Mouse (Mus musculus): ENCODE results near the gene Tbc1d24. TPM values are rescaled to one million over a fixed set of nuclear protein-coding genes. Genes with fewer than 3 reads are reported as not detected.

The Tbc1d24 gene
- polyA plus RNA-seq, 1 experiment from 2014 or later, result 6.9 TPM

DNA sequence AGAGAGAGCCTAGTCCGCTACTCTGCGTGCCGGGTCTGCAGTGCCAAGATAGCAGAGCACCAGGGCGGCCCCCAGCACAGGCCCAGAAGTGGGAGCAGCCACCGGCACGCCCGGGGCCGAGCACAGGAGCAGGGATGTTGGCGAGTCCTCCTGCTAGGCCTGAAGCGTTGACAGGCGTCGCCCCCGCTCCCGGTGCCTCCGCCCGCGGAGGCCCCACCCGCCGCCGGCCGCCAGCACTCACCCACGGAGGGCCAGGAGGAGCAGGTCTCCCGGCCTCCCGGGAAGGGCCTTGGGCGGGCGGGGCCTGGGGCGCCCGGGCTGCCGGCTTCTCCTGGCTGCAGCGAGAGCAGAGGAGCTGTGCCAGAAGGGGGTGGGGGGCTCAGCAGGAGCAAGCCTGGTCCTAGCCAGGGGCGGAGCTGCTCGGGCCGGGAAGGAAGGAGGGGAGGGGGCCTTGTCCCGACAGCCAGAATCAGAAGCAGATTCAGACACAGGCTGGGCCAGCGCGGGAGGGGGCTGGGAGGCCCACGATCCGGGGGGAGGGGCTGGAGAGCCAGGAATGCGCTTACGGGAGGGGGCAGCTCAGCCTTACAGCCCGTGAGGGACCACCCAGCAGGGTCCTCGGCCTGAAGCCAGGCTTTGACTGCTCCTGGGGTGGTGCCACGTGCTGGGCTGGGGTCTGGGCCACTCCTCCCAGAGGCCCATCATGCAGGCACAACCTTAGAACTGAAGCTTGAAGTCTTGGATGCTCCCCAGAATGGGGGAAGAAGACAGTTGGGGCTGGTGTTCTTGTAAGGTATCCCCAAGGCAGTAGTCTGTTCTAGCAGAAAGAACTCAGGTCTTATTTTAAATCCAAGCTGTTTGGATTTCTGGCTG, 3.9 kb upstream of the Tbc1d24 start, which contains the start of gene Ntn3:
TSS of gene Ntn3 (minus strand) at position 489 of the 873 bp plus-strand sequence.
- Histone ChIP-seq H3K4me1 (replicated peaks) (peaks cover 92% of the 10 kb centered on the region), H3K27ac (peak within 1 kb of the TSS; percentile 99), H3K27me3 (peaks cover 48% of the 10 kb centered on the region), H3K4me3 (replicated peaks) (peak within 1 kb of the TSS; percentile 80), H3K4me2 (peak within 1 kb of the TSS; percentile 100), H3K9ac (peak within 1 kb of the TSS; percentile 93), H3K9me3 (replicated peaks) (no peaks in the 10 kb centered on the region), H3K36me3 (no peaks in the 10 kb centered on the region)
- DNase-seq (peak; percentile 91), ATAC-seq (ENCODE audit: low read depth) (peak; percentile 89)
- WGBS (ENCODE audit: insufficient replicate concordance), result 2% methylated on average over 42 of the region's 43 CpGs

DNA sequence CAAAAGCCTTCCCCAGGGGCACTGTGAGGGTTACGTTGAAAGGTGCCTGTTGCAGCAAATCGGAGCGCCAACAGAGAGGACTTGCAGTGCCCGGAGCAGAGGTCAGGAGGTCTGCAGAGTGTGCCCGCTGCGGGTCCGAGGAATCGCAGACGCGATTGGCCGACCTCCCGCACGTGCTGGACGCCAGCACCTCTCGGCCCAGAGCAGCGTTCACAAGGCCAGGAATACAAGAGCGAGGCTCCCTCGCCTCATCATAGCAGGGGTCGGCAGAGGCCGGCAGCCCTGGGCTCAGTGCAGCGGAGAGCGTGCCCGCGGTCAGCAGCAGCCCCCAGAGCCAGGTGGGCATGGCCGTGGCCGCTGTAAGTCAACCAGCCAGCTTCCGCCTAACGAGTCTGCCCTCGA, 3.3 kb upstream of the Tbc1d24 start:
- no peaks in the 10 kb centered on the region for H3K36me3 ChIP-seq
- DNase-seq, result no peak
- H3K27me3 ChIP-seq, result peaks cover 48% of the 10 kb centered on the region
- peak overlapping the region; percentile 93 for H3K9ac ChIP-seq
- no peaks in the 10 kb centered on the region for H3K9me3 ChIP-seq (replicated peaks)
- peaks cover 95% of the 10 kb centered on the region for H3K4me1 ChIP-seq (replicated peaks)
- H3K4me3 ChIP-seq (replicated peaks), result peak overlapping the region; percentile 80
- ATAC-seq (ENCODE audit: low read depth), result peak; percentile 2; the same call in 1 of the 2 replicates
- 5% methylated on average over 29 of the region's 29 CpGs for WGBS (ENCODE audit: insufficient replicate concordance)
- peak overlapping the region; percentile 99 for H3K27ac ChIP-seq
- peak overlapping the region; percentile 100 for H3K4me2 ChIP-seq

DNA sequence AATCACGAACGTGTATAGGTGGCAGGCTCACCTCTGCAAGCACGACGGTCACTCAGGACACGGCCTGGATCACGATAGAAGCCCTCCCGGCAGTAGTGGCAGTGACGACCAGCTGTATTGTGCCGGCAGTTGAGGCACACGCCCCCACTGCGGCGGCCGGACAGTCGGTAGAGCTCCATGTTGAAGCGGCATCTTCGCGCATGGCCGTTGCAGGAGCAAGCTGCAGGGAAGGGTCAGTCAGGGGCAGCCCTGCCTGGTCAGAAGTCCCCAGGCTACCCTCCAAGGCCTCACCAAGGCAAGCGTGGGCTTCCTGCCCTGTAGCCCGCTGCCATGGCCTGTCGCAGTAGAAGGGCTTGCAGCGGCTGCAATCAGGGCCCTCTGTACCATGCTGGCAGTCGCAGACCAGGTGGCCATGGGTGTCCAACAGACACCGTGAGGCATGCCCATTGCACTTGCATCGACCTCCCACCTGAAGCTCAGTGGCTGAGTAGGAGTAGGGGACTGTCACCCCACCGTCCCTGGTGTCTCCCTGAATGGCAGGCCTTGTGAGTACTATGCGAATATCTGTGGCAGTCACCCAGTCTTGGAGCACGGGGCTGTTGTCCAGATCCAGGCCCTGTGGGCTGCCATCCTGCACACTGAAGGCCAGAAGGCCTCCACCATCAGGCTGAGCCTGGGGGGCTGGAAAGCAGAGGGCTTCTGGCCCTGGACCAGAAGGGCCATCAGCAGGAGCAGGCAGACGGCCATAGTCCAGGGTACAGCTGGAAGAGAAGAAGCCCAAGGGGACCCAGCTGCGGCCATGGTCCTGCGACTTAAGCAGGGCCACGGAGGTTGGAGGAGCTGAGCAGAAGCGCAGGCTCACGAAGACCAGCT, 2.6 kb upstream of the Tbc1d24 start:
- peaks cover 45% of the 10 kb centered on the region for H3K27me3 ChIP-seq
- no peak for DNase-seq
- H3K36me3 ChIP-seq, result no peaks in the 10 kb centered on the region
- WGBS (ENCODE audit: insufficient replicate concordance), result 71% methylated on average over 34 of the region's 34 CpGs
- ATAC-seq (ENCODE audit: low read depth), result no peak
- peak overlapping the region; percentile 99 for H3K27ac ChIP-seq
- H3K4me3 ChIP-seq (replicated peaks), result peak overlapping the region; percentile 80
- H3K9me3 ChIP-seq (replicated peaks), result no peaks in the 10 kb centered on the region
- H3K9ac ChIP-seq, result peak overlapping the region; percentile 93
- H3K4me2 ChIP-seq, result peak overlapping the region; percentile 100
- peaks cover 98% of the 10 kb centered on the region for H3K4me1 ChIP-seq (replicated peaks)

DNA sequence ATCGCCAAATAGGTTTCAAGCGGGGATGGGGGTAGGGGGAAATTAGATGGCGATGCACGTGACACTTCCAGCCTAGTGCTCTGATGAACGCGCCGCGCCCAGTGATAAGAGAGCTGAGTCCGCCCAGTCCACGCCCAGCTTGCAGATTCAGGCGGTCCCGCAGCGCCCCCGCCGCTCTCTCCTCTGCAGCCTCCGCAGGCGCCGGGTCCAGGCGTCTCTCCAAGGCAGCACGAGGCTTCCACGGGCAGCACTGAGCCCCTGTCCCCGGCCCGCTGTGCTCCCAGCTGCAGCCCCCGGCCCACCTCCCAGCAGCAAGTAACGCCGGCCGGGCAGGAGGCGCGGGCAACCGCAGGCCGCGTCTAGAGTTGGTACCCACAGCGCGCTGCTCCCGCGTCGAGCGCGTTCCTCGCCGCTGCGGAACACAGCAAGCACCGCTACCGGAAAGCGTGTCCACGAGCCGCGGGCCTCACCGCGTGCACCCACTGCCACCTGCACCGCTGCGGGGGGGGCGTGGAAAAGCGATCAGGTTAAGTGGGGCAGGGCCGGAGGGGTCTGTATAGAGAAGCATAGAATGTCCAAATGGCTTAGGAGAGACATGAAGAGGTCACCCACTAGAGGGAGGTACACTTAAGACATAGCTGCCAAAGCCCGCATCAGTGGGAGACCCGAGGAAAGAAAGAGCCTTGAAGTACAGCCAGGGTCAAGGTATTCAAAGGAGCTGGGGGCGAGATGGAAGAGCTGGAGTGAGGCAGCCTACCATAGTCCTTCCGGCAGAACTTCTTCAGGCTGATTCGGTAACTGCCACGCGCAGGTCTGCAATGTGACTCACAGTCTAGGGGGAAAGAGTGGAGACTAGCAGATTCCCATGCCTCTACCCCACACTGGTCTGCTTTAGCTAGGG, 1.3 kb upstream of the Tbc1d24 start:
- Histone ChIP-seq H3K27me3 (peaks cover 34% of the 10 kb centered on the region), H3K4me1 (replicated peaks) (peaks cover 98% of the 10 kb centered on the region), H3K4me2 (peak overlapping the region; percentile 100), H3K4me3 (replicated peaks) (peak overlapping the region; percentile 80), H3K36me3 (peaks cover 3% of the 10 kb centered on the region; the same call in 1 of the 2 replicates), H3K27ac (peak overlapping the region; percentile 99), H3K9ac (peak overlapping the region; percentile 93), H3K9me3 (replicated peaks) (no peaks in the 10 kb centered on the region)
- WGBS (ENCODE audit: insufficient replicate concordance), result 5% methylated on average over 62 of the region's 62 CpGs
- ATAC-seq (ENCODE audit: low read depth) (peak; percentile 35), DNase-seq (peak; percentile 85)

GRCm38 (mm10) chr17:24205908-24206361, 573 bp upstream of the Tbc1d24 start:
- no peak for ATAC-seq (ENCODE audit: low read depth)
- WGBS (ENCODE audit: insufficient replicate concordance), result 5% methylated on average over 15 of the region's 15 CpGs
- H3K4me3 ChIP-seq (replicated peaks), result peak overlapping the region; percentile 80
- no peak for DNase-seq
- peak overlapping the region; percentile 93 for H3K9ac ChIP-seq
- peaks cover 98% of the 10 kb centered on the region for H3K4me1 ChIP-seq (replicated peaks)
- H3K9me3 ChIP-seq (replicated peaks), result no peaks in the 10 kb centered on the region
- peaks cover 5% of the 10 kb centered on the region; the same call in 1 of the 2 replicates for H3K36me3 ChIP-seq
- peak overlapping the region; percentile 99 for H3K27ac ChIP-seq
- peak overlapping the region; percentile 100 for H3K4me2 ChIP-seq
- H3K27me3 ChIP-seq, result peaks cover 26% of the 10 kb centered on the region

DNA sequence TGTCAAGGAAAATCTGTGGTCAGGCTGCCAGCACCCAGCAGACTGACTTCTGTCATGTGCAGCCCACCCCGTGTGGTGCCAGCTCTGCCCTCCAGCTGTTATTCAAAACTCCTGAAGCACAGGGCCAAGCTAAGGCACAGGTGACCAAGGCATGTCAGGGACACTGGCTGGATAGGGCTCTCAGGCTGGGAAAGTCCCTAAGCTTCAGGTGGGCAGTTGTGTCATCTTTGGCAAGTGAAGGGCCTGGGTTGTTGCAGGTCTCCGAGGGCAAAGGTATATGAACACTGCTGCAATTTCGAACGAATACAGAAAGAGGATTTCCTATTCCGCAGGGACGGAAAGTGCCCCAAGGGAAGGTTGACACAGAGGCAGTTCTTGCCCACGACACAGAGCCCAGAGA, 516 bp downstream of the Tbc1d24 start:
- H3K4me2 ChIP-seq, result peak overlapping the region; percentile 100
- peaks cover 10% of the 10 kb centered on the region; the same call in 1 of the 2 replicates for H3K36me3 ChIP-seq
- peak overlapping the region; percentile 80 for H3K4me3 ChIP-seq (replicated peaks)
- H3K9me3 ChIP-seq (replicated peaks), result no peaks in the 10 kb centered on the region
- peak; percentile 38 for DNase-seq
- H3K27ac ChIP-seq, result peak overlapping the region; percentile 99
- peaks cover 98% of the 10 kb centered on the region for H3K4me1 ChIP-seq (replicated peaks)
- 6% methylated on average over 7 of the region's 7 CpGs for WGBS (ENCODE audit: insufficient replicate concordance)
- ATAC-seq (ENCODE audit: low read depth), result no peak
- H3K27me3 ChIP-seq, result peaks cover 15% of the 10 kb centered on the region
- peak overlapping the region; percentile 93 for H3K9ac ChIP-seq

- 30% methylated on average over 3 of the region's 3 CpGs for WGBS (ENCODE audit: insufficient replicate concordance)
- DNase-seq (no peak), ATAC-seq (ENCODE audit: low read depth) (no peak)
- Histone ChIP-seq H3K4me3 (replicated peaks) (peak overlapping the region; percentile 80), H3K9ac (peak overlapping the region; percentile 93), H3K9me3 (replicated peaks) (no peaks in the 10 kb centered on the region), H3K27ac (peak overlapping the region; percentile 99), H3K4me2 (peak overlapping the region; percentile 100), H3K4me1 (replicated peaks) (peaks cover 98% of the 10 kb centered on the region), H3K27me3 (peaks cover 11% of the 10 kb centered on the region), H3K36me3 (peaks cover 10% of the 10 kb centered on the region; the same call in 1 of the 2 replicates)
These were observed 1.5 kb downstream of the Tbc1d24 start for GRCm38 (mm10) chr17:24203611-24204534.

DNA sequence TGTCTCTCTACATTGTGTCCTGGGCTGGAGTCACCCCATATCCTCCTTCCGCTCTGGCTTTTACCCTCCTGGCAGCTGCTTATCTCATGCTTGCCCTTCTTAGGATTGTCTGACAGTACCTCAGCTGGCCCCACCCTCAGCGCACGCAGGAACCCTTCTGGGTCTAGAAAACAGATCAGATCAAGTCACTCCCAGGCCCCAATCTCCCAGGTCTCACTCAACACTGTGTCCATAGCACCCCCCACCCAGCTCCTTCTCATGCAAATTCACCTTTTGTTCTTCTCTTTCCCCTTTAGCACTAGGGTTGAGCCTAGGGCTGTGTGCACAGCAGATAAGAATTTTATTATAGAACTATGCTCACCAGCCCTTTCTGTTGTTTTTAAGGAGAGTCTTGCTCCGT, 2.3 kb downstream of the Tbc1d24 start:
- Histone ChIP-seq H3K9me3 (replicated peaks) (no peaks in the 10 kb centered on the region), H3K27ac (peak overlapping the region; percentile 99), H3K4me1 (replicated peaks) (peaks cover 98% of the 10 kb centered on the region), H3K27me3 (peaks cover 9% of the 10 kb centered on the region), H3K4me3 (replicated peaks) (peak overlapping the region; percentile 80), H3K9ac (peak overlapping the region; percentile 93), H3K36me3 (peaks cover 10% of the 10 kb centered on the region; the same call in 1 of the 2 replicates), H3K4me2 (peak overlapping the region; percentile 100)
- WGBS (ENCODE audit: insufficient replicate concordance), result 18% methylated on average over 4 of the region's 4 CpGs
- DNase-seq (peak; percentile 79), ATAC-seq (ENCODE audit: low read depth) (peak; percentile 77)

DNA sequence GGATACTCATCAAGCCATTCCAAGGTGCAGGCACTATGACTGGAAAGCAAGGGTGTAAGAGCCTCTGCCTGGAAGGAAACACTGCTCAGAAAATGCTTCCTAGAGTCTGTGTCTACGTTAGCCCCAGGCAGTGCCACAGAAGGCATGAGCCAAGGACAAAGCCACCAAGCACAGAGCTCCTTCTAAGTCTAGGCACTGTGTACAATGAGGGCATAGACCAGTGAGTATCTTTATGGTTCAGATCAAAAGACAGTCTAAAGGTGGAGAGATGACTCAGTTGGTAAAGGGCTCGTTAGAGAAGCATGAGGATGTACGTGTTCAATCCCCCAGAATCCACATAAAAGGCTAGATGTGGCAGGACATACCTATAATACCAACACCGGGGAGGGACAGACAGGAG, 4.3 kb downstream of the Tbc1d24 start:
- H3K9ac ChIP-seq, result peak overlapping the region; percentile 93
- peak overlapping the region; percentile 99 for H3K27ac ChIP-seq
- no peak overlapping the region for H3K4me3 ChIP-seq (replicated peaks)
- H3K36me3 ChIP-seq, result peaks cover 16% of the 10 kb centered on the region
- H3K27me3 ChIP-seq, result no peaks in the 10 kb centered on the region
- peaks cover 98% of the 10 kb centered on the region for H3K4me1 ChIP-seq (replicated peaks)
- 72% methylated on average over 4 of the region's 4 CpGs for WGBS (ENCODE audit: insufficient replicate concordance)
- DNase-seq, result no peak
- H3K9me3 ChIP-seq (replicated peaks), result no peaks in the 10 kb centered on the region
- ATAC-seq (ENCODE audit: low read depth), result no peak
- peak overlapping the region; percentile 100 for H3K4me2 ChIP-seq
